Mouse (Mus musculus) CH12.LX (cell line): ENCODE data around the gene Ckap5.

Experiments
- CHD1 ChIP-seq: IDR thresholded peaks from 2 replicates; pipeline ENCODE4 v1.6.1; 2012; ENCODE audit warnings: low read depth, low read length, improper control_type of control experiment, inconsistent platforms
- CHD2 ChIP-seq: IDR thresholded peaks from 2 replicates; pipeline ENCODE4 v1.6.1; 2011; ENCODE audit warnings: low read length, improper control_type of control experiment
- CTCF ChIP-seq, 2 experiments: IDR thresholded peaks in 1 of 2; conservative IDR thresholded peaks in 1 of 2; 2 replicates each; pipeline ENCODE4 v1.5.1; 2011 to 2012; ENCODE audit warnings: low read depth in 2 of 2, low read length in 2 of 2, improper control_type of control experiment in 1 of 2, inconsistent platforms in 1 of 2, mild to moderate bottlenecking in 1 of 2, moderate library complexity in 1 of 2
- E2F4 ChIP-seq: IDR thresholded peaks from 2 replicates; pipeline ENCODE4 v1.6.1; 2011; ENCODE audit warnings: low read depth, low read length, improper control_type of control experiment; ENCODE audit not compliant: insufficient replicate concordance
- ELF1 ChIP-seq: IDR thresholded peaks from 2 replicates; pipeline ENCODE4 v1.6.1; 2014; ENCODE audit warnings: low read depth, mild to moderate bottlenecking, inconsistent platforms, low read length, improper control_type of control experiment
- EP300 ChIP-seq: IDR thresholded peaks from 2 replicates; pipeline ENCODE4 v1.6.1; 2011; ENCODE audit warnings: low read length, improper control_type of control experiment
- MAX ChIP-seq: IDR thresholded peaks from 2 replicates; pipeline ENCODE4 v1.6.1; 2011; ENCODE audit warnings: low read length, improper control_type of control experiment
- NRF1 ChIP-seq: IDR thresholded peaks from 2 replicates; pipeline ENCODE4 v1.6.1; 2014; ENCODE audit warnings: low read depth, mild to moderate bottlenecking, inconsistent platforms, low read length, improper control_type of control experiment, moderate library complexity
- POLR2A ChIP-seq: IDR thresholded peaks from 2 replicates; pipeline ENCODE4 v1.6.1; 2011; ENCODE audit warnings: low read depth, mild to moderate bottlenecking, improper control_type of control experiment, low read length
- RAD21 ChIP-seq: IDR thresholded peaks from 2 replicates; pipeline ENCODE4 v1.6.1; 2011; ENCODE audit warnings: low read depth, mild to moderate bottlenecking, low read length, improper control_type of control experiment, moderate library complexity
- SMC3 ChIP-seq: IDR thresholded peaks from 2 replicates; pipeline ENCODE4 v1.6.1; 2011; ENCODE audit warnings: low read depth, low read length, improper control_type of control experiment
- USF1 ChIP-seq: IDR thresholded peaks from 2 replicates; pipeline ENCODE4 v1.6.1; 2014; ENCODE audit warnings: low read depth, mild to moderate bottlenecking, inconsistent platforms, low read length, improper control_type of control experiment

DNA sequence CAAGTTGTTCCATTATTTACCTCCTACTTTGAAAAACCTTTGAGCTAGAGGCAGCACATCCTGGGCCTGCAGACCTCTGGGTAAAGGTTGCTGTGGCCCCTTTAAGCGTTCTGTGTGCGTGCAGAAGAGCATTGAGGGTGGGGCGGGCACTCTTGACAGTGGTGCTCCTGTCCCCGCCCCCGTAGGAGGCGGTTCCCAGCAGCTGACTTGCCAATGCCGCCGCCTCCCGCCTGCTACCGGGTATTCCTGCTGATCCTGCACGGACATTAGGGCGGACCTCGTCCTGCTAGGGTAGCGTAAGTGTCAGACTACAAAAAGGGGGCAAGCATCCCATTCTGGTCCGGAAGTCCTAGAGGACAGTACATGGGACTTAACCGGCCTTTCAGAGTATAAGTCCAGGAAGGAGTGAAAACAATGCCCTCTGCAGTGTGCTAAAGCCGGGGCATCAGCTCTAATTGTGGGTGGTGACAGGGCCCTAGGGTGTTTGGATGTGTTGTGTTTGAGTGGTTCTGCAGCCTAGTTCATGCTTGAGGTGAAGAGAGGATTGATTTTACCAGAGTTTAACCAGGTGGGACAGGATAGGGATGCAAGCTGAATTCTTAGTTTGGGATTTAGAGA lies 11.1 kb downstream of the Ckap5 start:
- TF ChIP-seq CTCF (conservative IDR thresholded peaks at IDR 0.05 in 1 of 2, IDR thresholded peaks at IDR 0.05 in 1 of 2; ENCODE audit: low read depth in 2 of 2, low read length in 2 of 2) (no peak), CHD1 (no peak), E2F4 (no peak), ELF1 (no peak), SMC3 (no peak), MAX (no peak), NRF1 (no peak), CHD2 (no peak), POLR2A (no peak), USF1 (no peak), RAD21 (no peak), EP300 (no peak)
